In genomic region chr8:125391271-125391670, GRCm38 (mm10) we compare ENCODE assay signal across 10 mouse cellular contexts.
DNase-seq lines count a peak whose midpoint lies in the region; ATAC-seq and TF ChIP-seq lines count a peak whose summit lies in the region.
"Had no signal": no experiment of that assay in that cellular context is flagged by ENCODE, and none has a peak within 500 bp of the region (broad histone marks: within the 10 kb centered on the region; RNA-seq: fewer than 3 reads in every experiment).

No protein-coding gene starts in this region.

- WGBS in heart, embryonic 14.5 days, result 74% methylated on average over 8 of the region's 8 CpGs
- 16% methylated on average over 8 of the region's 8 CpGs for WGBS in spleen, adult 2 months
- 69% methylated on average over 8 of the region's 8 CpGs for WGBS in intestine, postnatal 0 days

- TF ChIP-seq CTCF in spleen, adult 2 months (IDR thresholded peaks at IDR 0.05; ENCODE audit: extremely low read depth, insufficient read depth, insufficient read length, insufficient replicate concordance), result no peak
- no peak for TF ChIP-seq CTCF in intestine, postnatal 0 days (IDR thresholded peaks at IDR 0.05; ENCODE audit: low read depth)

- peaks cover 42 to 55% of the 10 kb centered on the region in 2 experiments for H3K4me1 ChIP-seq in heart, embryonic 14.5 days (ENCODE audit: control insufficient read depth in 2 of 2, insufficient read depth in 2 of 2, low read length in 2 of 2)
- peaks cover 8% of the 10 kb centered on the region; the same call in 1 of the 2 replicates for H3K4me1 ChIP-seq in spleen, adult 2 months (ENCODE audit: control insufficient read depth, insufficient read depth, insufficient read length)
- 0 out of 2 replicates have a peak, but pooled peaks cover 5% of the 10 kb centered on the region for H3K4me1 ChIP-seq in intestine, postnatal 0 days (replicated peaks; ENCODE audit: control insufficient read depth, insufficient read depth, low read length)

- DNase-seq in heart, postnatal 25 days (ENCODE audit: low spot score), result no peak
- peak; percentile 7 to 69 for DNase-seq in spleen, adult 2 months (ENCODE audit: low read depth in 1 of 2, low spot score in 2 of 2)
- no peak for DNase-seq in spleen, postnatal 4 days (ENCODE audit: low spot score in 2 of 2)
- no peak for DNase-seq in right cerebral cortex, adult 2 months (ENCODE audit: low spot score in 2 of 2)
- DNase-seq in gastrocnemius, postnatal 36 days, result no peak
- DNase-seq: kidney, postnatal 10 days had no signal

- no peak overlapping the region for H3K9ac ChIP-seq in heart, embryonic 14.5 days (ENCODE audit: low read length)
- no peak overlapping the region for H3K9ac ChIP-seq in intestine, postnatal 0 days (ENCODE audit: low read depth, low read length)
- H3K9ac ChIP-seq: limb, embryonic 13.5 days had no signal

- peak overlapping the region; percentile 37 to 90 for H3K27ac ChIP-seq in heart, embryonic 14.5 days (replicated peaks in 1 of 2; ENCODE audit: control insufficient read depth in 1 of 2, insufficient read depth in 1 of 2, low read depth in 2 of 2, low read length in 2 of 2)
- H3K27ac ChIP-seq in spleen, adult 2 months (ENCODE audit: insufficient read depth, low read length), result peak overlapping the region; percentile 77
- H3K27ac ChIP-seq in intestine, postnatal 0 days (ENCODE audit: low read depth, low read length), result no peak overlapping the region
- H3K27ac ChIP-seq: limb, embryonic 13.5 days had no signal

- no peaks in the 10 kb centered on the region for H3K36me3 ChIP-seq in heart, embryonic 14.5 days (ENCODE audit: control insufficient read depth, insufficient read depth, low read length)
- no peaks in the 10 kb centered on the region for H3K36me3 ChIP-seq in spleen, adult 2 months (ENCODE audit: control insufficient read depth, insufficient read depth, low read length)
- no peaks in the 10 kb centered on the region for H3K36me3 ChIP-seq in intestine, postnatal 0 days (ENCODE audit: control insufficient read depth, insufficient read depth)
- H3K36me3 ChIP-seq: limb, embryonic 13.5 days had no signal

- H3K4me2 ChIP-seq in heart, embryonic 14.5 days (ENCODE audit: low read length), result no peak overlapping the region
- H3K4me2 ChIP-seq in intestine, postnatal 0 days (replicated peaks; ENCODE audit: low read depth), result no peak overlapping the region
- H3K4me2 ChIP-seq: limb, embryonic 13.5 days had no signal

- no peaks in the 10 kb centered on the region for H3K27me3 ChIP-seq in heart, embryonic 14.5 days (ENCODE audit: control insufficient read depth, insufficient read depth, low read length)
- H3K27me3 ChIP-seq in spleen, adult 2 months (ENCODE audit: control insufficient read depth, insufficient read depth, low read length), result no peaks in the 10 kb centered on the region
- H3K27me3 ChIP-seq in intestine, postnatal 0 days (replicated peaks; ENCODE audit: control insufficient read depth, insufficient read depth, low read length), result no peaks in the 10 kb centered on the region
- H3K27me3 ChIP-seq: limb, embryonic 13.5 days had no signal

- ATAC-seq in heart, embryonic 14.5 days (ENCODE audit: insufficient number of reproducible peaks, insufficient read depth, low FRiP score, low read depth), result no peak
- peak; percentile 68 for ATAC-seq in megakaryocyte, adult 5-6 weeks (ENCODE audit: poor library complexity, severe bottlenecking)
- ATAC-seq in intestine, postnatal 0 days, result no peak

- H3K4me3 ChIP-seq in heart, embryonic 14.5 days (ENCODE audit: control insufficient read depth in 1 of 2, insufficient read depth in 1 of 2, low read depth in 1 of 2, low read length in 2 of 2), result no peak overlapping the region
- H3K4me3 ChIP-seq in spleen, adult 2 months (ENCODE audit: extremely low read depth, insufficient read depth, insufficient read length), result peak overlapping the region; percentile 46; the same call in 1 of the 2 replicates
- H3K4me3 ChIP-seq in intestine, postnatal 0 days (ENCODE audit: low read depth, low read length), result no peak overlapping the region
- H3K4me3 ChIP-seq: limb, embryonic 13.5 days had no signal

- H3K9me3 ChIP-seq in heart, embryonic 14.5 days (ENCODE audit: control insufficient read depth, low read length), result no peaks in the 10 kb centered on the region
- no peaks in the 10 kb centered on the region for H3K9me3 ChIP-seq in intestine, postnatal 0 days (ENCODE audit: control insufficient read depth)
- H3K9me3 ChIP-seq: limb, embryonic 13.5 days had no signal

- intact Hi-C loops in heart, postnatal 25 days (cut with DNase I), result no loop called here
- intact Hi-C loops in gastrocnemius, postnatal 36 days (cut with DNase I), result loop anchor here (2.0 kb wide), 1 partner anchor 22 kb away; no protein-coding TSS in a partner anchor

- TF ChIP-seq POLR2A in spleen, adult 2 months (IDR thresholded peaks at IDR 0.05; ENCODE audit: low read depth, low read length), result no peak; the same call in 1 of the 2 replicates

Comparison
In these comparisons a context has a peak if more than half of its experiments do, and no peak if none do; other contexts are left out.
1. DNase-seq: peak in spleen, adult 2 months (2 of 2); none in heart, postnatal 25 days (single experiment), spleen, postnatal 4 days (0 of 2), right cerebral cortex, adult 2 months (0 of 2) and gastrocnemius, postnatal 36 days (0 of 2).